Mouse (Mus musculus): Measurements from ENCODE around the gene Ifitm2. TPM values are rescaled to one million over a fixed set of nuclear protein-coding genes. Genes with fewer than 3 reads are reported as not detected.

The Ifitm2 gene
- polyA plus RNA-seq, 1 experiment from 2014 or later = 446 TPM

Other genes starting within 250 kb of the Ifitm2 start
- gene Cyp2e1, start 192.2 kb downstream of the Ifitm2 start, polyA plus RNA-seq (2016; fragmentation: Nextera tagmentation; extraction: Ambion mirVana) = not detected in 2 replicates
- gene Syce1, start 168.1 kb downstream of the Ifitm2 start, polyA plus RNA-seq (2016; fragmentation: Nextera tagmentation; extraction: Ambion mirVana) = 0.13 and 0.31 TPM in 2 replicates
- gene Zfp941, start 133.8 kb downstream of the Ifitm2 start, polyA plus RNA-seq (2016; fragmentation: Nextera tagmentation; extraction: Ambion mirVana) = 0.95 and 0.96 TPM in 2 replicates
- gene Urah, start 121.0 kb downstream of the Ifitm2 start, polyA plus RNA-seq (2016; fragmentation: Nextera tagmentation; extraction: Ambion mirVana) = 0.55 TPM in 1 of 2 replicates, not detected in the other
- not detected in 2 replicates for gene Scgb1c1, start 110.4 kb downstream of the Ifitm2 start, polyA plus RNA-seq (2016; fragmentation: Nextera tagmentation; extraction: Ambion mirVana)
- not detected in 2 replicates for gene Odf3, start 108.2 kb downstream of the Ifitm2 start, polyA plus RNA-seq (2016; fragmentation: Nextera tagmentation; extraction: Ambion mirVana)
- not detected in 2 replicates for gene Gm45785, start 99.7 kb downstream of the Ifitm2 start, polyA plus RNA-seq (2016; fragmentation: Nextera tagmentation; extraction: Ambion mirVana)
- 42.7 and 48.0 TPM in 2 replicates for gene Ric8a, start 99.0 kb downstream of the Ifitm2 start, polyA plus RNA-seq (2016; fragmentation: Nextera tagmentation; extraction: Ambion mirVana)
- 27.7 and 29.3 TPM in 2 replicates for gene Bet1l, start 98.4 kb downstream of the Ifitm2 start, polyA plus RNA-seq (2016; fragmentation: Nextera tagmentation; extraction: Ambion mirVana)
- 187 and 188 TPM in 2 replicates for gene Psmd13, start 74.0 kb downstream of the Ifitm2 start, polyA plus RNA-seq (2016; fragmentation: Nextera tagmentation; extraction: Ambion mirVana)
- 40.9 and 41.6 TPM in 2 replicates for gene Sirt3, start 73.7 kb downstream of the Ifitm2 start, polyA plus RNA-seq (2016; fragmentation: Nextera tagmentation; extraction: Ambion mirVana)
- 93.0 and 102 TPM in 2 replicates for gene Cox8b, start 55.5 kb downstream of the Ifitm2 start, polyA plus RNA-seq (2016; fragmentation: Nextera tagmentation; extraction: Ambion mirVana)
- gene Nlrp6, start 35.1 kb downstream of the Ifitm2 start, polyA plus RNA-seq (2016; fragmentation: Nextera tagmentation; extraction: Ambion mirVana) = 0.23 TPM in 1 of 2 replicates, not detected in the other
- gene Pgghg, start 14.6 kb downstream of the Ifitm2 start, polyA plus RNA-seq (2016; fragmentation: Nextera tagmentation; extraction: Ambion mirVana) = 13.7 and 13.9 TPM in 2 replicates
- 1.8 and 2.0 TPM in 2 replicates for gene Ifitm5, start 5.7 kb downstream of the Ifitm2 start, polyA plus RNA-seq (2016; fragmentation: Nextera tagmentation; extraction: Ambion mirVana)
- not detected in 2 replicates for gene Gm45717, start 50 bp downstream of the Ifitm2 start, polyA plus RNA-seq (2016; fragmentation: Nextera tagmentation; extraction: Ambion mirVana)
- gene Ifitm1, start 11.2 kb upstream of the Ifitm2 start, polyA plus RNA-seq (2016; fragmentation: Nextera tagmentation; extraction: Ambion mirVana) = 3.0 and 3.1 TPM in 2 replicates
- gene Ifitm3, start 54.8 kb upstream of the Ifitm2 start, polyA plus RNA-seq (2016; fragmentation: Nextera tagmentation; extraction: Ambion mirVana) = 41.8 and 41.9 TPM in 2 replicates
- gene Ifitm6, start 61.9 kb upstream of the Ifitm2 start, polyA plus RNA-seq (2016; fragmentation: Nextera tagmentation; extraction: Ambion mirVana) = not detected in 2 replicates
- gene Gm17387, start 73.1 kb upstream of the Ifitm2 start, polyA plus RNA-seq (2016; fragmentation: Nextera tagmentation; extraction: Ambion mirVana) = not detected in 2 replicates
- gene B4galnt4, start 105.1 kb upstream of the Ifitm2 start, polyA plus RNA-seq (2016; fragmentation: Nextera tagmentation; extraction: Ambion mirVana) = 2.0 and 2.5 TPM in 2 replicates
- 0.41 and 0.50 TPM in 2 replicates for gene Pkp3, start 122.2 kb upstream of the Ifitm2 start, polyA plus RNA-seq (2016; fragmentation: Nextera tagmentation; extraction: Ambion mirVana)
- 2.2 and 2.9 TPM in 2 replicates for gene Sigirr, start 144.6 kb upstream of the Ifitm2 start, polyA plus RNA-seq (2016; fragmentation: Nextera tagmentation; extraction: Ambion mirVana)
- gene Ano9, start 161.8 kb upstream of the Ifitm2 start, polyA plus RNA-seq (2016; fragmentation: Nextera tagmentation; extraction: Ambion mirVana) = 0.09 and 0.30 TPM in 2 replicates
- 58.0 and 65.9 TPM in 2 replicates for gene Ptdss2, start 166.4 kb upstream of the Ifitm2 start, polyA plus RNA-seq (2016; fragmentation: Nextera tagmentation; extraction: Ambion mirVana)
- gene Rnh1, start 216.9 kb upstream of the Ifitm2 start, polyA plus RNA-seq (2016; fragmentation: Nextera tagmentation; extraction: Ambion mirVana) = 82.4 and 88.2 TPM in 2 replicates
- 74.1 and 78.2 TPM in 2 replicates for gene Hras, start 238.0 kb upstream of the Ifitm2 start, polyA plus RNA-seq (2016; fragmentation: Nextera tagmentation; extraction: Ambion mirVana)
- gene Lrrc56, start 238.2 kb upstream of the Ifitm2 start, polyA plus RNA-seq (2016; fragmentation: Nextera tagmentation; extraction: Ambion mirVana) = 2.5 and 3.5 TPM in 2 replicates